Mouse (Mus musculus) CH12.LX (cell line): Measurements from ENCODE around the gene Sgms1. TPM values are rescaled to one million over a fixed set of nuclear protein-coding genes. Genes with fewer than 3 reads are reported as not detected.

ENCODE experiments used
- DNase-seq: peaks from one replicate; pipeline ENCODE4 v3.0.0-alpha.2; 2013; ENCODE audit errors: extremely low read depth
- H3K27ac ChIP-seq: 2 replicates; pipeline ENCODE4 v1.5.1; 2012; ENCODE audit warnings: low read depth, mild to moderate bottlenecking, control low read depth, moderate library complexity; ENCODE audit not compliant: insufficient read depth
- H3K27me3 ChIP-seq: replicated peaks from 2 replicates; pipeline ENCODE3; 2012; ENCODE audit warnings: inconsistent platforms
- H3K36me3 ChIP-seq, 2 experiments: replicated peaks in 1 of 2; 2 replicates each; pipeline versions ENCODE3 to v1.6.1; 2012; ENCODE audit warnings: inconsistent platforms in 1 of 2, low read length in 1 of 2, mild to moderate bottlenecking in 1 of 2, mixed read lengths in 1 of 2, moderate library complexity in 1 of 2; ENCODE audit not compliant: control insufficient read depth in 1 of 2, insufficient read depth in 1 of 2
- H3K4me1 ChIP-seq, 2 experiments: 2 replicates each; pipeline ENCODE4 v1.6.1; 2012; ENCODE audit warnings: inconsistent platforms in 1 of 2, moderate library complexity in 1 of 2; ENCODE audit not compliant: insufficient read depth in 2 of 2, control insufficient read depth in 1 of 2
- H3K4me2 ChIP-seq: 2 replicates; pipeline ENCODE4 v1.6.1; 2012; ENCODE audit warnings: low read depth, mild to moderate bottlenecking, control low read depth; ENCODE audit not compliant: poor library complexity, insufficient read depth, severe bottlenecking
- H3K4me3 ChIP-seq, 3 experiments: fragments of 150-350 bp in 1 of 3; sonication (generic) in 1 of 3; replicated peaks in 1 of 3; 2 replicates each; pipeline versions ENCODE3 to v1.5.1; 2011 to 2012; ENCODE audit warnings: low read depth in 2 of 3, low read length in 2 of 3, mild to moderate bottlenecking in 2 of 3, moderate library complexity in 2 of 3, control low read depth in 1 of 3, improper control_type of control experiment in 1 of 3, inconsistent platforms in 1 of 3, mixed read lengths in 1 of 3; ENCODE audit not compliant: poor library complexity in 1 of 3
- H3K79me2 ChIP-seq: replicated peaks from 2 replicates; pipeline ENCODE4 v1.6.1; 2012; ENCODE audit warnings: mild to moderate bottlenecking, moderate library complexity; ENCODE audit not compliant: control insufficient read depth, poor library complexity, insufficient read depth, severe bottlenecking; ENCODE audit errors: extremely low read depth
- H3K9ac ChIP-seq: 2 replicates; pipeline ENCODE4 v1.6.1; 2012; ENCODE audit warnings: low read depth, mild to moderate bottlenecking, control low read depth, moderate library complexity; ENCODE audit not compliant: insufficient read depth
- H3K9me3 ChIP-seq: replicated peaks from 2 replicates; pipeline ENCODE3; 2012; ENCODE audit warnings: low read length, inconsistent platforms, mixed read lengths
- BHLHE40 ChIP-seq: IDR thresholded peaks from 2 replicates; pipeline ENCODE4 v1.6.1; 2011; ENCODE audit warnings: mild to moderate bottlenecking, low read depth, low read length, improper control_type of control experiment
- CHD1 ChIP-seq: IDR thresholded peaks from 2 replicates; pipeline ENCODE4 v1.6.1; 2012; ENCODE audit warnings: low read depth, low read length, improper control_type of control experiment, inconsistent platforms
- E2F4 ChIP-seq: IDR thresholded peaks from 2 replicates; pipeline ENCODE4 v1.6.1; 2011; ENCODE audit warnings: low read depth, low read length, improper control_type of control experiment; ENCODE audit not compliant: insufficient replicate concordance
- ELF1 ChIP-seq: IDR thresholded peaks from 2 replicates; pipeline ENCODE4 v1.6.1; 2014; ENCODE audit warnings: low read depth, mild to moderate bottlenecking, inconsistent platforms, low read length, improper control_type of control experiment
- ETS1 ChIP-seq: conservative IDR thresholded peaks from 2 replicates; pipeline ENCODE4 v1.6.1; 2012; ENCODE audit warnings: low read depth, mild to moderate bottlenecking, inconsistent platforms, low read length, improper control_type of control experiment, moderate library complexity
- GABPA ChIP-seq: IDR thresholded peaks from 2 replicates; pipeline ENCODE4 v1.6.1; 2012; ENCODE audit warnings: low read depth, low read length, improper control_type of control experiment, inconsistent platforms; ENCODE audit not compliant: insufficient replicate concordance
- KAT2A ChIP-seq: IDR thresholded peaks from 2 replicates; pipeline ENCODE4 v1.6.1; 2012; ENCODE audit warnings: low read length, improper control_type of control experiment, inconsistent platforms; ENCODE audit not compliant: insufficient replicate concordance
- MAFK ChIP-seq: IDR thresholded peaks from 2 replicates; pipeline ENCODE4 v1.6.1; 2011; ENCODE audit warnings: low read length, improper control_type of control experiment; ENCODE audit not compliant: insufficient replicate concordance
- MXI1 ChIP-seq: IDR thresholded peaks from 2 replicates; pipeline ENCODE4 v1.6.1; 2011; ENCODE audit warnings: mild to moderate bottlenecking, low read depth, low read length, improper control_type of control experiment
- MYC ChIP-seq: IDR thresholded peaks from 2 replicates; pipeline ENCODE4 v1.6.1; 2011; ENCODE audit warnings: low read depth, mild to moderate bottlenecking, improper control_type of control experiment, low read length
- NRF1 ChIP-seq: IDR thresholded peaks from 2 replicates; pipeline ENCODE4 v1.6.1; 2014; ENCODE audit warnings: low read depth, mild to moderate bottlenecking, inconsistent platforms, low read length, improper control_type of control experiment, moderate library complexity
- RAD21 ChIP-seq: IDR thresholded peaks from 2 replicates; pipeline ENCODE4 v1.6.1; 2011; ENCODE audit warnings: low read depth, mild to moderate bottlenecking, low read length, improper control_type of control experiment, moderate library complexity
- RCOR1 ChIP-seq: conservative IDR thresholded peaks from 2 replicates; pipeline ENCODE4 v1.6.1; 2012; ENCODE audit warnings: low read depth, mild to moderate bottlenecking, inconsistent platforms, low read length, improper control_type of control experiment
- SIN3A ChIP-seq: IDR thresholded peaks from 2 replicates; pipeline ENCODE4 v1.6.1; 2012; ENCODE audit warnings: low read length, improper control_type of control experiment, inconsistent platforms
- SMC3 ChIP-seq: IDR thresholded peaks from 2 replicates; pipeline ENCODE4 v1.6.1; 2011; ENCODE audit warnings: low read depth, low read length, improper control_type of control experiment
- TCF12 ChIP-seq: IDR thresholded peaks from 2 replicates; pipeline ENCODE4 v1.6.1; 2014; ENCODE audit warnings: low read depth, mild to moderate bottlenecking, inconsistent platforms, low read length, improper control_type of control experiment
- dilution Hi-C: fragments of 300-500 bp; cut with MboI; formaldehyde crosslinking; loops from 2 replicates; pipeline ENCODE4 v1.14.3; 2020; ENCODE audit warnings: low sequenced_read_pairs; ENCODE audit not compliant: extremely low pct_unique_long_range_greater_than_20kb, extremely low pct_ligation_motif_present
- in situ Hi-C: fragments of 300-500 bp; cut with MboI; formaldehyde crosslinking; loops from 3 replicates; pipeline ENCODE4 v1.14.3; 2019; ENCODE audit warnings: low sequenced_read_pairs, low pct_ligation_motif_present, low pct_unique_long_range_greater_than_20kb, mixed read lengths
- polyA plus RNA-seq: library from polyadenylated mRNA; unstranded; fragments of >175 nt; gene quantifications from 2 replicates; pipeline ENCODE4 v1.2.1, GENCODE M21; 2012; ENCODE audit warnings: low read depth; ENCODE audit not compliant: insufficient read length
- total RNA-seq, 2 experiments: library from RNA; depleted of rRNA; stranded (reverse); fragments of 300-350 nt in 1 of 2; fragments of >200 nt in 1 of 2; gene quantifications; 2 replicates each; pipeline ENCODE4 v1.2.3; 2012 to 2014

Sgms1 gene
- total and polyA plus RNA-seq, 3 experiments: 1.4 to 1.8 (median 1.8) TPM

GRCm38 (mm10) chr19:32416692-32417317, 27.3 kb upstream of the Sgms1 start:
- no peak overlapping the region for H3K4me3 ChIP-seq
- no peak overlapping the region for H3K27ac ChIP-seq
- no peak for DNase-seq
- in situ Hi-C loops (no loop called here), dilution Hi-C loops (no loop called here)
- H3K79me2 ChIP-seq: no peaks in the 10 kb centered on the region
- H3K36me3 ChIP-seq: no peaks in the 10 kb centered on the region
- no peak overlapping the region for H3K4me2 ChIP-seq
- TF ChIP-seq BHLHE40: no peak
- no peak for TF ChIP-seq SIN3A
- no peak for TF ChIP-seq NRF1
- TF ChIP-seq GABPA: no peak
- H3K9me3 ChIP-seq: no peaks in the 10 kb centered on the region
- H3K27me3 ChIP-seq: no peaks in the 10 kb centered on the region
- peaks cover 3 to 4% of the 10 kb centered on the region in 2 experiments; a peak in 2 of 4 replicates for H3K4me1 ChIP-seq
- no peak overlapping the region for H3K9ac ChIP-seq

GRCm38 (mm10) chr19:32409603-32410360, 20.3 kb upstream of the Sgms1 start:
- H3K79me2 ChIP-seq: no peaks in the 10 kb centered on the region
- no peak for DNase-seq
- TF ChIP-seq ETS1: no peak
- no peak for TF ChIP-seq E2F4
- TF ChIP-seq KAT2A: no peak
- no peak for TF ChIP-seq NRF1
- TF ChIP-seq BHLHE40: no peak
- no peak for TF ChIP-seq ELF1
- TF ChIP-seq RCOR1: no peak
- TF ChIP-seq, all 38 proteins: peak for 0
- H3K27me3 ChIP-seq: no peaks in the 10 kb centered on the region
- H3K4me1 ChIP-seq: peaks cover 3 to 21% of the 10 kb centered on the region in 2 experiments; a peak in 3 of 4 replicates
- no peak overlapping the region for H3K27ac ChIP-seq
- H3K36me3 ChIP-seq: no peaks in the 10 kb centered on the region
- no peak overlapping the region for H3K4me2 ChIP-seq
- no peak overlapping the region for H3K4me3 ChIP-seq
- in situ Hi-C loops: no loop called here
- no peak overlapping the region for H3K9ac ChIP-seq
- dilution Hi-C loops: no loop called here
- H3K9me3 ChIP-seq: no peaks in the 10 kb centered on the region

- dilution Hi-C loops: no loop called here
Observed at GRCm38 (mm10) chr19:32406717-32407116, 17.2 kb upstream of the Sgms1 start.

More at GRCm38 (mm10) chr19:32406717-32407116, 17.2 kb upstream of the Sgms1 start:
- DNase-seq: peak; percentile 37
- in situ Hi-C loops: no loop called here
- TF ChIP-seq CHD1 (no peak), GABPA (no peak), MXI1 (no peak), MAFK (no peak), RAD21 (no peak), MYC (no peak), TCF12 (no peak), SMC3 (no peak)
- no peak overlapping the region for H3K27ac ChIP-seq
- no peaks in the 10 kb centered on the region for H3K36me3 ChIP-seq
- peaks cover 3 to 21% of the 10 kb centered on the region in 2 experiments; a peak in 3 of 4 replicates for H3K4me1 ChIP-seq
- H3K9me3 ChIP-seq: no peaks in the 10 kb centered on the region
- no peaks in the 10 kb centered on the region for H3K27me3 ChIP-seq
- H3K4me2 ChIP-seq: peak overlapping the region; percentile 42
- no peaks in the 10 kb centered on the region for H3K79me2 ChIP-seq
- no peak overlapping the region for H3K9ac ChIP-seq
- no peak overlapping the region for H3K4me3 ChIP-seq
